Mouse (Mus musculus): ENCODE data around the gene Olfr465-ps1.

Gene Olfr465-ps1

GRCm38 (mm10) chr13:65137789-65138188 is at the start of gene Olfr465-ps1:
Gene Olfr465-ps1 (plus strand): TSS chr13:65138089.
- DNase-seq (ENCODE audit: low read depth, low spot score), result no peak

DNA sequence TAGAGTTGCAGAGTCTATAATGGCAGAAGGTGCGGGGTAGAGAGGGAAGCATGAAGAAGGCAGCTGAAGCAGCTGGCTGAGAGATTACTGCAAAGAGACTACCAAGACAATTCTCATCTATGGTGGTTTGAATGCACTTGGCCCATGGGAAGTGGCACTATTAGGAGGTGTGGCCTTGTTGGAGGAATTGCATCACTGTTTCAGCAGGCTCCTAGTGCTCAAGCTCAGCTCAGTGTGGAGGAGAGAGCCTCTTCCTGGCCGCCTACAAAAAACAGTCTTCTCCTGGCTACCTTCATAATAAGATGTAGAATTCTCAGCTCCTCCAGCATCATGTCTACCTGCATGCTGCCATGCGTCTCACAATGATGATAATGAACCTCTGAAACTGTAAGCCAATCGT is 42.0 kb upstream of the Olfr465-ps1 start:
- no peak for DNase-seq (ENCODE audit: low read depth, low spot score)

GRCm38 (mm10) chr13:65097018-65097417 is 40.9 kb upstream of the Olfr465-ps1 start:
- no peak for DNase-seq (ENCODE audit: low read depth, low spot score)

GRCm38 (mm10) chr13:65100678-65101077 is 37.2 kb upstream of the Olfr465-ps1 start:
- DNase-seq (ENCODE audit: low read depth, low spot score), result no peak

DNA sequence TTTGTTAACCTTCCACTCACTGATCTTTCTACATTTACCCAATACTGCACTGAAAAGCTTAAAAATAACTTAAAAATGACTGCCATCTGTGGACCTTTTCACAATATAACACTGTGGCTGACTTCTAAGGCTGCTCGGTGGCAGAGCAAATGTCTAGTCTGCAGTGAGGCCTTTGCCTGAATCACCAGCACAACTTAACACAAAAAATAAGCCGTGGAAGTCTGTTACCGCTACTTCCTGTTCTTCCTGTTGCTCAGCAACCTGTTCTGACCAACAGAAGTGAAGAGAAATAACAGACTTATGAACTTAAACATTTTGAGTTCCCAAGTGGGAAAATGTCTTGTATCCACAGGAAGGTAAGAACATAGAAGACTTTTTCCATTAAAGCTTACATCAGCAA is 36.7 kb upstream of the Olfr465-ps1 start:
- DNase-seq (ENCODE audit: low read depth, low spot score), result no peak

- peak; percentile 46 for DNase-seq (ENCODE audit: low read depth, low spot score)
Observed at GRCm38 (mm10) chr13:65111961-65112360, 25.9 kb upstream of the Olfr465-ps1 start.

GRCm38 (mm10) chr13:65112459-65113110 is 25.3 kb upstream of the Olfr465-ps1 start, which contains the start of gene Mfsd14b:
Gene Mfsd14b (minus strand): TSS chr13:65112975.
- DNase-seq (ENCODE audit: low read depth, low spot score), result peak; percentile 83

- no peak for DNase-seq (ENCODE audit: low read depth, low spot score)
Observed at GRCm38 (mm10) chr13:65113239-65113638, 24.6 kb upstream of the Olfr465-ps1 start.

DNA sequence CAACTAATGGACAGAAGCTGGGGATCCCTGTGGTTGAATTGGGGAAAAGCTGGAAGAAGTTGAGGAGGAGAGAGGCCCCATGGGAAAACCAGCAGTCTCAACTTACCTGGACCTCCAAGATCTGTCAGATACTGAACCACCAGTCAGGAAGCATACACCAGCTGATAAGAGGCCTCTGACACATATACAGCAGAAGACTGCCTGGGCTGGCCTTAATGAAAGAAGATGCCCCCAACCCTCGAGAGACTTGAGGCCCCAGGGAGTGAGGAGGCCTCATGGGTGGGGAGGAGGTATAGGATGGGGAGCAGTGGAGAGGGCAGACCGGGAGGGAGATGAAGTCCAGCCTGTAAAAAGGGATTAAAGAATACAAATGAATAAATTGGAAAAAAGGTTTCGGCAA is 16.9 kb upstream of the Olfr465-ps1 start:
- DNase-seq (ENCODE audit: low read depth, low spot score), result no peak

- DNase-seq (ENCODE audit: low read depth, low spot score), result no peak
Observed at GRCm38 (mm10) chr13:65122111-65122510, 15.8 kb upstream of the Olfr465-ps1 start.

DNA sequence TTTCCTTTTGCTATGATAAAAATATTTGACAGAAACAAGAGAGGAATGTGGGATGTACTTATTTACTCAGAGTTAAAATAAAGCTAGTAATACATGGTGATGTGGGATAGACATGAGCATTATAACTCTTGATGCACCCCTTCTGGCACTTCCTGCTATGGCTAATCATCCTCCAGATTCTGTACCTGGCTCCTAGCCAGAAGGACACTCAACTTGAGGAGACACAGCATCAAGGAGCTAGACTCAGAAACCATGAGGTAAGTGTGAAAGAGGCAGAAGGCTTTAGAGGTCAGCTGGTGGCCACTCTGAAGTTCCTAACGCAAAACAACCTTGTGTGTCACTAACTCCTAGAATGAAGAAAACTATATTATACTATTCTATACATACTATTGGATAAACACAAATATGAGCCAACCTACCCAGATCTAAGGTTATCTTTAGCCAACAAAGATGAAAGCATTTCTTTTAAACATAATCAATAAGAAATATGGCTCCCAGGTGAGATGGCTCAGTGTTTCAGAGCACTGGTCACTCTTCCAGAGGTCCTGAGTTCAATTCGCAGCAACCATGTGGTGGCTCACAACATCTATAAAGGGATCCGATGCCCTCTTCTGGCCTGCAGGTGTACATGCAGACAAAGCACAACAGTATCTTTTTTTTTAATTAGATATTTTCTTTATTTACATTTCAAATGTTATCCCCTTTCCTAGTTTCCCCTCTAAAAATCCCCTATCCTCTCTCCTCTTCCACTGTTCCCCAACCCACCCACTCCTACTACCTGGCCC is 10.6 kb upstream of the Olfr465-ps1 start:
- no peak for DNase-seq (ENCODE audit: low read depth, low spot score)

DNA sequence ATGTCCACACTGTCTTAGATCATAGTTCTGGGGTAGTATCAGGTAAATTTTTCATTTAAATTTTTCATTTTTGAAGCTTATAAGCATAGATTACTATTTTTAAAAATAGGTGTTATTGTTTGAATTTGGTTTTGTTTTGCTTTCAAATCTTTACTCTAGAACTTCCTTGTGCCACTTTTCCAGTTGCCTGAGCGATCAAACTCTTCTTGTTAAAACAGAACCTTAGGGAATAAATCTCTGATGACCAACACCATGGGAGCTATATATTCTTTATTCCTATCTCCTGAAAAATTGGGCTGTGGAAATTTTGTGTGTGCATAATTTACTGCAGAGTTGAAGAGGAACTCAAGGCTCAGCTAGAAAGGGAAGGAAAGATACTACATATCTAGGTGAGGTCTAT is 12.1 kb downstream of the Olfr465-ps1 start, which contains the start of gene Olfr466:
Gene Olfr466 (plus strand): TSS at position 301 of the 400 bp plus-strand sequence.
- DNase-seq (ENCODE audit: low read depth, low spot score), result no peak

GRCm38 (mm10) chr13:65174102-65174501 is 36.2 kb downstream of the Olfr465-ps1 start:
- no peak for DNase-seq (ENCODE audit: low read depth, low spot score)

DNA sequence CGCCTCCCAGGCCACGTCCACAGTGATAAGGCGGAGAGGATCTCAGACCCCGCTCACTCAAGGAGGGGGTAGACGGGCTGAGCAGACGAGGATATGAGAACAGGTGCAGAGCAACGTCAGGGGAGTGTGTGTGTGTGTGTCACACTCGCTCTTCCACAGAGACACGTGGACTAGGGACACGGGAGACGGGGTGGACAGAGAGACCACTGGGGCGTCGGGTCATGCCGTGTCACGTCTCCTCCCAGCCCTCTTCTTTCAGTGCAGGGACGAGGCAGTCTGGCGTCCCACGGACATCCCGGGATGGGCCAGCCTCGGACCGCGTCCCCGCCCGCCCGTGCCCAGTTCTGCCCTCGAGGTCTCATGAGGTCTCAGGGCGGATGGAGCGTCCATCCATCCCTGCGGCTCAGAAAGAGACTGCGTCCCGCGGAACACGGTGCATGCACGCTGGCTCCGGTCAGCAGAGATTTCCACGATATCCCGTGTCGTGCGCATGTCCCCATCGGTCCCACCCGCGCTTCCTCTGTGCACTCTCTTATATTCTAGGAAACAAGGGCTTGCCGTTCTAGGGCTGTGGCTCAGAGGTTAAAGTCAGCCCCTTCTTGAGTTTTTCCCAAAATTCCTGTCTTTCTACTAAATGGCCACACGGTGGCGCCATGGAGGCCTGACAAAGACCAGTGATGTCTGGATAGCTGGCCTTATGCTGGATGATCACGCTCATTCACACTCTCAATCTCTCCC is 38.0 kb downstream of the Olfr465-ps1 start:
- DNase-seq (ENCODE audit: low read depth, low spot score), result peak; percentile 35

DNA sequence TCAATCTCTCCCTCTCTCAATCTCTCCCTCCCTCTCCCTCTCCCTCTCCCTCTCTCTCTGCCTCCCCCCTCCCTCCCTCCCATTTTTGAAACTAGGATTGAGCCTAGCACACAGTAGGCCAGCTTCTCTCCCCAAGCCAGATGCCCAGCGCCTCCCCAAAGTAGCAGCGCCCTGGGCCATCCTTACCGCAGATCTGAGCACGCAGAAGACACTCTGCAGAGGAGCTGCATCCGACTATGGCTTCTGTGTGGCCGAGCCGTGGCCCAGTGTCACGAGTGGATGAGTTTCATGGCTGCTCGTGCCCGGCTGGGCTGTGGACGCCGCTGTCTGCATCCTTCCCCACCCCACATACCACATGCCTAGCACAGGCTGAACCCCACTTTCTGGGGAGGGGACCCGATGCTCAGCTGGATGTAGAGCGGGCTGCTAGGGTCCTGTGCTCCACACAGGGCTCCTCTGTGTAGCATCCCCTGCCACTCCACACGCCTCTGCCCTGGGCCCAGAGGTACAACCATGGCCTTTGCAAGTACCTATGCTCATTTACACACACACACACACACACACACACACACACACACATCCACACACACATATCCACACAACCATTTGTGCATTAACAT is 38.7 kb downstream of the Olfr465-ps1 start:
- DNase-seq (ENCODE audit: low read depth, low spot score), result no peak

Data from c-Kit-negative CD71-positive TER-119-positive erythroid progenitor cells, embryonic 14.5 days (primary cell).